Mouse (Mus musculus): ENCODE data around the gene Nudt3.

DNA sequence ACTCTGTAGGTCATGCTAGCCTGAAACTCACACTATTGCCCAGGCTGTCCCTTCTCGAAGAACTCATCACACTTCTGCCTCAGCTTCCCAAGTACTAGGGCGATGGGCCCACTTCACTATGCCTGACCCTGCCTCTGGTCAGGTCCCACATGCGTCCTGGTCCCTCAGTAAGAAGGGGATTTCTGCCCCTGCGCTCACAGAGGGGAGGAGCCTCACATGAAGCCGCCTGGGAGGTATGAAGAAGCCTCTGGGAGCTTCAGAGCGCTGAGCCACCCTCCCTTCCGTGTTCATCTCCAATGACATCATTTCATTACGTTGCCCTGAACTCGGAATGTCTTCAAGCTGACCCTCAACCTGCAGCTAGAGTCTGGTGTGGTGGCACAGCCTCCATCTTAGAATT is 20.5 kb upstream of the Nudt3 start:
- TF ChIP-seq CTCF (IDR thresholded peaks at IDR 0.05; ENCODE audit: low read depth) (no peak), EP300 (IDR thresholded peaks at IDR 0.05; ENCODE audit: low read depth) (no peak)
